Mouse (Mus musculus) brain, embryonic 14.5 days (tissue): ENCODE results near the gene Ltbp1. TPM values are rescaled to one million over a fixed set of nuclear protein-coding genes. Genes with fewer than 3 reads are reported as not detected.

Experiments used
- DNase-seq: peaks from one replicate; pipeline ENCODE4 v3.0.0-alpha.2; 2011; ENCODE audit warnings: low read depth
- CTCF ChIP-seq: fragments of 200-500 bp; IDR thresholded peaks from 2 replicates; pipeline ENCODE4 v1.5.1; 2012; ENCODE audit warnings: inconsistent platforms, mild to moderate bottlenecking, moderate library complexity, borderline replicate concordance; ENCODE audit not compliant: insufficient read depth, insufficient read length; ENCODE audit errors: extremely low read depth
- POLR2A ChIP-seq: fragments of 200-500 bp; IDR thresholded peaks from 2 replicates; pipeline ENCODE4 v1.6.1; 2012; ENCODE audit warnings: mild to moderate bottlenecking, inconsistent platforms, borderline replicate concordance; ENCODE audit not compliant: poor library complexity, insufficient read depth, insufficient read length, severe bottlenecking; ENCODE audit errors: extremely low read depth
- polyA plus RNA-seq: library from polyadenylated mRNA; depleted of rRNA; stranded (reverse); fragments of >200 nt; gene quantifications from 2 replicates; pipeline ENCODE4 v1.2.3, GENCODE M21; 2012; rRNA removed

Gene Ltbp1
- polyA plus RNA-seq: 4.1 and 4.2 TPM in 2 replicates

DNA sequence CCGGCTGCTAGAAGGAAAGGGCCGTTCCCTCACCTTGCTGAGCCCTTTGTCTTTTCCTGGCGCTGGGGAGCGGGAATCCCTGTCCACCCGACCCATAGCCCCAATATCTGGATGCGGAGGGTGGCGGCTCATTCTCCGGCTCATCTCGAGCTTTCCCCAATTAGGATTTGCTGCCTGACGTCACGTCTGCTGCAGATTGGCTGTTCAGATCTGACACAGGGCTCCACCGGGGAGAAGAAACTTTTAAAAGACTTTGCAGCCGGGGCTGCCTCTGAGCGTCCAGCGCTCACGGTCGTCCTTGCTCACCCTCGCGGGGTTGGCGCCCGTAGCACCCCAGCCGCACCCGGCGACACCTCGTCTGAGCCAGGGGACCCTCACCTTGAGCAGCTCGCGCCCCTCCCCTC lies at the start of gene Ltbp1:
Ltbp1 (plus strand) TSS at position 288 of the 404 bp plus-strand sequence.
- TF ChIP-seq CTCF: no peak
- peak; percentile 43; the same call in 1 of the 2 replicates for TF ChIP-seq POLR2A
- peak; percentile 89 for DNase-seq

- TF ChIP-seq POLR2A: no peak
- no peak for TF ChIP-seq CTCF
- peak; percentile 17 for DNase-seq
Measured at GRCm38 (mm10) chr17:74959481-74960245, 45.7 kb upstream of the Ltbp1 start.

DNA sequence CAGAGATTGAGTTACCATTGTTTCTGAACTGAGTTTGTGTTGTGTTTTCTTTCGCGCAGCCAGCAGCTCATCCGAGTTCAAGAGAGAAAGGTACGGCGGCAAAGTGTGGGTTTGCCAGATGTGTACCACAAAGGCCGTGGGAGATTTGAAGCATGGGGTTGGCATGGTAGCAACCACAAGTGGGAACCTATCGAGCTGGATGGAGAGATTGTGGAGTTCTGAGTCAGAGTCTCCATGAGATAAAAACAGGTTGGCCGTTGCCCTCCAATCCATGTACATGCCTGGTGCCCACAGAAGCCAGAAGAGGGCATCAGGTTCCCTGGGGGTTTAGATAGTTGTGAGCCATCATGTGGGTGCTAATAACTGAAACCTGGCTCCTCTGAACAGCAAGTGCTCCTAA lies 42.1 kb upstream of the Ltbp1 start:
- TF ChIP-seq POLR2A (no peak), CTCF (no peak)
- no peak for DNase-seq

DNA sequence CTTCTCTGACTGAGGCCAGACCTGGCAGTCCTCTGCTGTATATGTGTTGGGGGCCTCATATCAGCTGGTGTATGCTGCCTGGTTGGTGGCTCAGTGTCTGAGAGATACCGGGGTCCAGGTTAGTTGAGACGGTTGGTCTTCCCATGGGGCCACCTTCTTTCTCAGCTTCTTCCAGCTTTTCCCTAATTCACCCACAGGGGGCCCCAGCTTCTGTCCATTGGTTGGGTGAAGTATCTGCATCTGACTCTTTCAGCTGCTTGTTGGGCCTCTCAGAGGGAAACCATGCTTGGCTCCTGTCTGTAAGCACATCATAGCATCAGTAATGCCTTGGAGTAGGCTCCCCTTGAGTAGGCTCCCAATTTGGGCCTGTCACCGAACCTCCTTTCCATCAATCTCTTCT lies 41.5 kb upstream of the Ltbp1 start:
- TF ChIP-seq POLR2A (no peak), CTCF (no peak)
- no peak for DNase-seq

- DNase-seq: no peak
- TF ChIP-seq CTCF: no peak
- no peak for TF ChIP-seq POLR2A
Measured at GRCm38 (mm10) chr17:74967298-74967848, 38.0 kb upstream of the Ltbp1 start.

DNA sequence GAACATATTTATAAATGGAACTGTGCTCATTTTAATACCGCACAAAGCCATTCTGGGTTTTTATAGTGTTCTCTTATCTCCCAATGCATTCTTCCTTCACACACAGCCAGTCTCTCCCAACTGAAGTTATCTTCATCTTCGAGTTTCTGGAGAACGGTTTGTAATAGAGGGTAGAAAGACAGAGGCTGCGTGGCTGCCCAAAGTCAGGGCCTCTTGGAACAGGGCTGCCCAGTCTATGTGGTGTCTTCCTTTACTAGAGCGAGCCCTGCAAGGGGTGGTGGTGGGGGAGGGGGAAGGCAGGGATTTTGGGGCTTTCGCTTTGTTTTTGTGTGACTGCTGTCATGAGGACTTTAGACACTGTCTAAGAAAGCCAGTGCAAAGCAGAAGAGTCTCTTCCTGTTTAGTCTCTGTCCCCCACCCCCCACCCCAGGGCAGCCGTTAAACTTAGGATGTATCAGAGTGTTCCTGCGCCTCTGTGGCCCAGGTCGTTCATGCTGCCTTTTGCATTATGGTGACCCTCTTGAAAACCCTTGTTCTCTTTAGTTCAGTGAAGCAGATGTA lies 37.1 kb upstream of the Ltbp1 start:
- TF ChIP-seq POLR2A (no peak), CTCF (no peak)
- DNase-seq: no peak

DNA sequence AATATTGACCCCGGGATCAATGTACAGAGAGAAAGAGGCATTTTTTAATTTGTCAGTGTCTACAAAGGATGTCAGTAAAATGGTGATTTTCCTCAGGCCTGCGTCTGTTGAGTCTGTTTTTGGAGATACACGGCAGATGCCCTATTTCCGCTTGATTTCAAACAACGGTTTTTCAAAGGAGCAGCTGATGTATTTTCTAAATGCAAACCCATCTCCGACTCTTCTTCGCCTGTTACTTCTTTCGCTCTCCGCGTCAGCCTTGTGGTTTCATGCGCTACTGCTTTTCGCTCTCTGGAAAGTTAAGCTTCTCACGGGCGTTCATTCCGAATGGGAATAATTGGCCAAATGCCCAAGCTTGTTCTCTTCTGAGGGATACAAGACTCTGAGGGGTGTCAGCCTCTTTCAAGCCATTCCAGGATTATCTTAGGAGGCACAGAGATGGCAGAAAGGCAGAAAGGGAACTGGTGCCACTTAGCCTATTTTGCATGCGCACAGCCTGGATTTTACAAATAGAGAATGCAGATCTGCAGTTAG lies 36.6 kb upstream of the Ltbp1 start:
- peak; percentile 84 for DNase-seq
- TF ChIP-seq POLR2A (no peak), CTCF (no peak)

GRCm38 (mm10) chr17:74975192-74975591 lies 30.2 kb upstream of the Ltbp1 start:
- peak; percentile 79 for DNase-seq
- TF ChIP-seq POLR2A: no peak

GRCm38 (mm10) chr17:74976167-74976985 lies 29.0 kb upstream of the Ltbp1 start:
- TF ChIP-seq POLR2A (no peak), CTCF (no peak)
- DNase-seq: peak; percentile 60

DNA sequence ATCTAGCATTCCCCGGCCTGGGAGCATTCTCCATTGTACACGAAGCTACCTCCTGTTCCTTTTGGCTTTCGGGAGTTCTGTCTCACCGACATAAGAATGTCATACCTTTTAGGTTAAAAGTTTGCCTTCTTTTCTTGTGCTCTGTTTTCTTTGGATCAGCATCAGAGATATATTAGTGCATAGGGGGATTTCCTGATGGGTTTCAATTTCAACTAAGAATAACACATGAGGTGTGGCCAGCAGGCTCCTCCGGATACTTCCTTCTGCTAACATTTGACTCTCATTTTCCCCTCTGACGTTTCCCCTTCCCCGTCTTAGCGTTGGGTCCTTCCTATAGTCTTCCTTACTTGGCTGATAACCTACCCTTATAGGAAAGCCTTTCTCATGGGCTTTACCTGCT lies 25.6 kb upstream of the Ltbp1 start:
- DNase-seq: no peak
- TF ChIP-seq POLR2A (no peak), CTCF (no peak)

DNA sequence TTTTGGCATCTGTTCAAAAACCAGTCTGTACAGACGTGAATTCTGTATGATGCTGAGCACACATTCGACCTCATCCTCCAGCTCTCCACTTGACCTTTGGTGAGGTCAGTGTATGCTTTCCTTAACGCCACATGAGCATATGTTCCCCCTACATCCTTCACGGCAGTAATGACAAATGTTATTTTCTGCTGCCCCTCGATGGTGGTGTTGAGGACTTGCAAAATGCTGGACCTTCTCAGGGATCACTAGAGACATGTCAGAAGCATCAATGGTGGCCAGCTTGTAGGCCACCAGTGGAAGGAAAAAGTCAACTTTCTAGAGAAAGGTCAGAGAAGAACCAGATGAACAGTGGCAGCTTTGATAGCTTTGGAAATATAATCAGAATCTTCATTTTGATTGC lies 23.7 kb upstream of the Ltbp1 start:
- TF ChIP-seq CTCF (no peak), POLR2A (no peak)

More for the DNA sequence above, 23.7 kb upstream of the Ltbp1 start:
- no peak for DNase-seq
